Mouse (Mus musculus) liver, embryonic 14.5 days (tissue): ENCODE data around the gene Zbtb34.

ENCODE experiments used
- CTCF ChIP-seq: IDR thresholded peaks from 2 replicates; pipeline ENCODE4 v1.5.1; 2016; ENCODE audit warnings: antibody characterized with exemption, low read depth, control low read depth
- EP300 ChIP-seq: IDR thresholded peaks from 2 replicates; pipeline ENCODE4 v1.6.1; 2016; ENCODE audit warnings: antibody characterized with exemption, low read depth

GRCm38 (mm10) chr2:33395053-33395452, 36.1 kb downstream of the Zbtb34 start:
- TF ChIP-seq CTCF (no peak), EP300 (no peak)
